Mouse (Mus musculus) adrenal gland, adult (tissue): Measurements from ENCODE around the gene Cyp4a12b.
"Not testable (repeated sequence)": the region's sequence is repeated elsewhere in the genome, so short reads cannot be mapped to it uniquely, and the experiment has no call there.

Source experiments
- DNase-seq, 2 experiments: peaks; one replicate each; pipeline ENCODE4 v3.0.0; 2022 to 2023; ENCODE audit warnings: low spot score in 1 of 2; ENCODE audit not compliant: inconsistent age in 2 of 2

Gene Cyp4a12b

GRCm38 (mm10) chr4:115411324-115411723, at the start of gene Cyp4a12b:
Gene Cyp4a12b, plus strand, starts transcription at chr4:115411624.
- not testable (repeated sequence) for DNase-seq

- DNase-seq = not testable (repeated sequence)
Measured at GRCm38 (mm10) chr4:115365624-115366023, 45.8 kb upstream of the Cyp4a12b start.

GRCm38 (mm10) chr4:115368067-115368466, 43.4 kb upstream of the Cyp4a12b start:
- DNase-seq = peak in 1 of 2 experiments; percentile 38

- not testable (repeated sequence) for DNase-seq
Measured at GRCm38 (mm10) chr4:115396256-115396655, 15.2 kb upstream of the Cyp4a12b start.

- DNase-seq = not testable (repeated sequence)
Measured at GRCm38 (mm10) chr4:115396950-115397349, 14.5 kb upstream of the Cyp4a12b start.

GRCm38 (mm10) chr4:115450577-115451137, 39.2 kb downstream of the Cyp4a12b start:
- no peak for DNase-seq

GRCm38 (mm10) chr4:115452304-115452703, 40.9 kb downstream of the Cyp4a12b start, which contains the start of gene Cyp4a30b:
Gene Cyp4a30b, plus strand, starts transcription at chr4:115452604.
- no peak for DNase-seq

- DNase-seq = not testable (repeated sequence)
Measured at GRCm38 (mm10) chr4:115473585-115473984, 62.2 kb downstream of the Cyp4a12b start.

GRCm38 (mm10) chr4:115476051-115476450, 64.6 kb downstream of the Cyp4a12b start:
- DNase-seq = peak; percentile 39 to 72

- DNase-seq = no peak
Measured at GRCm38 (mm10) chr4:115481006-115481652, 69.7 kb downstream of the Cyp4a12b start.
